Mouse (Mus musculus) splenic B cell, adult 2 months (primary cell): ENCODE results near the gene Gpr37l1.

Experiments
- DNase-seq: peaks from one replicate; pipeline ENCODE4 v3.0.0-alpha.2; 2011; ENCODE audit warnings: low read depth, low spot score
- H3K27me3 ChIP-seq: 2 replicates; pipeline ENCODE4 v1.6.1; 2012; ENCODE audit warnings: mild to moderate bottlenecking, low read length, moderate library complexity, mixed read lengths; ENCODE audit not compliant: control insufficient read depth, poor library complexity, insufficient read depth, severe bottlenecking
- H3K36me3 ChIP-seq: 2 replicates; pipeline ENCODE4 v1.6.1; 2012; ENCODE audit warnings: mild to moderate bottlenecking, low read length, moderate library complexity, mixed read lengths; ENCODE audit not compliant: control insufficient read depth, poor library complexity, insufficient read depth, severe bottlenecking

The Gpr37l1 gene

DNA sequence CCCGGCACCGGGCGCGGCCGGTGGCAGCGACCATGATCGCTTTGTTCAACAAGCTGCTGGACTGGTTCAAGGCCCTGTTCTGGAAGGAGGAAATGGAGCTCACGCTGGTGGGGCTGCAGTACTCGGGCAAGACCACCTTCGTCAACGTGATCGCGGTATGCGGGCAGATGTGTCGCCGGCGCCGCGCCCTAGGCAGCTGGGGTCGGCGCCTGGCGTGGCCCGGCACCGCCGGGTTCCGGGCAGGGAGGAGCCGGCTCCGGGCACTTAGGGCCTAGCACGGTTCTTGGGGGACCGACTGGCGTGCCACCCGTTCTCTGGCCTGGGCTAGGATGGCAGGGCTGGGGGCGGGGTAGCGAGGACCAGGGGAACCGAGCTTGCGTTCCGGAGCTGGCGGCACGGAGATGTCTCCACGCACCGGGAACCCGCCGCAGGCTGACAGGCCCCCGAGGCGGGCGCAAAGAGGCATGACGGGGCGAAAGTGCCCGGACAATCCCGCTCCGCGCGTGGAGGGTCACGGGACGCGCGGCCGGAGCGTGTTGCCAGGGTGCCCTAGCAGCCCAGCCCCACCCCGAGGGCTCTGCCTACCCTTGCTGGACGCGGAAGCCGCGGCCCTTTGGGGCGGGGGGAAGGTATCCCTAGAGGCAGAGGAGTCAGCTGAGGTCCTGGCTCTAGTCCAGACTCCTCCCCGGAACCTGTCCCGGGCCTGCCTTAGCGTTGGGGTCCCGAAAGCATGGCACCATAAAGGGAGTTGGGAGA, 20.4 kb downstream of the Gpr37l1 start:
- H3K36me3 ChIP-seq, result peaks cover 4% of the 10 kb centered on the region; the same call in 1 of the 2 replicates
- no peaks in the 10 kb centered on the region for H3K27me3 ChIP-seq
- DNase-seq, result peak; percentile 76

- DNase-seq, result peak; percentile 80
- Histone ChIP-seq H3K27me3 (no peaks in the 10 kb centered on the region), H3K36me3 (peaks cover 7% of the 10 kb centered on the region; the same call in 1 of the 2 replicates)
Observed at GRCm38 (mm10) chr1:135146077-135146945, 21.2 kb downstream of the Gpr37l1 start, which contains the start of gene Arl8a. Gene Arl8a (plus strand): TSS chr1:135146824.

DNA sequence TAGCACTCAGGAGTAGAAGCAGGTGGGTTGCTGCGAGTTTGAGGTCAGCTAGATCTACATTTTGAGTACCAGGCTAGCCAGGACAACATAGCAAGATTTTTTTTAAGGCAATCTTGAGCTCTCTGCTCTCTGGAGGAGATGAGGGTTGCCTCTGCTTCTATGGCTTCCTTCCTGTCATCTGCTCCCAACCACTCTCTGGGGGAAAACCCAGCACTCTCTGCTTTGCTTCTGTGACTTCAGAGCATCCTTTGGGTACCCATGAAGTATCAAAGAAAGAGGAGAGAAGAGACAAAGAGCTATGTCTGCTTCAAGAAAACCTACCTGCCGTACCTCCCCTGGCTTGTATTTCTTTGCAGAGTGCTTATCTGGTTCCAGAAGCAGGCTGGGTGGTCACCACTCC, 23.5 kb downstream of the Gpr37l1 start:
- peaks cover 16% of the 10 kb centered on the region for H3K36me3 ChIP-seq
- no peak for DNase-seq
- no peaks in the 10 kb centered on the region for H3K27me3 ChIP-seq

- DNase-seq, result no peak
- no peaks in the 10 kb centered on the region for H3K27me3 ChIP-seq
- peaks cover 20% of the 10 kb centered on the region for H3K36me3 ChIP-seq
Observed at GRCm38 (mm10) chr1:135142452-135142851, 25.0 kb downstream of the Gpr37l1 start.

- DNase-seq, result peak; percentile 29
- no peaks in the 10 kb centered on the region for H3K27me3 ChIP-seq
Observed at GRCm38 (mm10) chr1:135139906-135140305, 27.6 kb downstream of the Gpr37l1 start.

DNA sequence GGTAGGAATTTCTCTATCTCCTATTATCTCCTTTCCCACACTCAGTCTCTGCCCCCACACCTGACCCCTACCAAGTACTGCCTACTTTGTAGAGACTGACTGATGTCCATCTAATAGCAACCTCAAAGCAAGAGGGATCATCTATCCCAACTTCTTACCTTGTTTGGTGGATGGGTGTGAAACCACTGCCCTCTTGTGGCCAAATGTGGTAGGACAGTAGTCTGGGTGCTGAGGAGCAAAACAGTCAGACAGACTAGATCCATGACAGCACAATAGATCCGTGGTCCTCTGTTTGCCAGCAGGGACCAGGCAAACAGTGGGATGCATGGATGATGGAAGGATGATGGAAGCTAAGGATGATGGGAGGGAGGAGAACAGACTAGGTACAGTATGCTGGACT, 31.0 kb downstream of the Gpr37l1 start:
- peaks cover 17% of the 10 kb centered on the region for H3K36me3 ChIP-seq
- DNase-seq, result peak; percentile 90
- H3K27me3 ChIP-seq, result no peaks in the 10 kb centered on the region

More at GRCm38 (mm10) chr1:135139906-135140305, 27.6 kb downstream of the Gpr37l1 start:
- peaks cover 24% of the 10 kb centered on the region for H3K36me3 ChIP-seq

- Histone ChIP-seq H3K36me3 (peaks cover 15% of the 10 kb centered on the region), H3K27me3 (no peaks in the 10 kb centered on the region)
- no peak for DNase-seq
Observed at GRCm38 (mm10) chr1:135135111-135135787, 32.2 kb downstream of the Gpr37l1 start.

- DNase-seq, result no peak
- Histone ChIP-seq H3K36me3 (peaks cover 8% of the 10 kb centered on the region), H3K27me3 (no peaks in the 10 kb centered on the region)
Observed at GRCm38 (mm10) chr1:135133678-135134435, 33.6 kb downstream of the Gpr37l1 start.

DNA sequence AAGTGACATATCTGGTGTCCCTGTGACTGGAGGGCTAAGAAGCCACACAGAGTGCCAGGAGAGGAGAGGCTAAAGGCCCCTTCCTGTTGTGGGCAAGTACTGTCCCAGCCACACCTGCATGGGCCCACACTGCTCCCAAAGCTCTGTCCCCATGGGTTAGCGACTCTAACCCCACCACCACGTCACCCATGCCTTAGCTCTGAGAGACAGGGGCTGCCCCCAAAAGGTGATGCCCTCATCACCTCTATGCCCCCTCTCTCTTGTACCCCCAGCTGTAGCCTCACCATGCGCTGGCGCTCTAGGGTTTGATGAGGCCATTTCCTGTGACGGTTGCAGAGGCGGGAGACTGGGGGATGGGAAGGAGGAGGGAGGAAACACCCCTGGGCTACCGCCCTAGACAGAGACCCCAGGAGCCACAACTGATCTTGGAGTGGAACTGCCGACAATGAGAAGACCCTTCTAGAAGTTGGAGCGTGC, 34.5 kb downstream of the Gpr37l1 start:
- H3K27me3 ChIP-seq, result no peaks in the 10 kb centered on the region
- H3K36me3 ChIP-seq, result peaks cover 6% of the 10 kb centered on the region
- peak; percentile 63 for DNase-seq

- Histone ChIP-seq H3K27me3 (no peaks in the 10 kb centered on the region), H3K36me3 (peaks cover 4% of the 10 kb centered on the region)
- peak; percentile 92 for DNase-seq
Observed at GRCm38 (mm10) chr1:135132473-135132872, 35.0 kb downstream of the Gpr37l1 start, which contains the start of gene Ptpn7. Gene Ptpn7 (plus strand): TSS chr1:135132700.

- H3K27me3 ChIP-seq, result no peaks in the 10 kb centered on the region
- H3K36me3 ChIP-seq, result peaks cover 3% of the 10 kb centered on the region; the same call in 1 of the 2 replicates
- DNase-seq, result no peak
Observed at GRCm38 (mm10) chr1:135131560-135131959, 35.9 kb downstream of the Gpr37l1 start.

DNA sequence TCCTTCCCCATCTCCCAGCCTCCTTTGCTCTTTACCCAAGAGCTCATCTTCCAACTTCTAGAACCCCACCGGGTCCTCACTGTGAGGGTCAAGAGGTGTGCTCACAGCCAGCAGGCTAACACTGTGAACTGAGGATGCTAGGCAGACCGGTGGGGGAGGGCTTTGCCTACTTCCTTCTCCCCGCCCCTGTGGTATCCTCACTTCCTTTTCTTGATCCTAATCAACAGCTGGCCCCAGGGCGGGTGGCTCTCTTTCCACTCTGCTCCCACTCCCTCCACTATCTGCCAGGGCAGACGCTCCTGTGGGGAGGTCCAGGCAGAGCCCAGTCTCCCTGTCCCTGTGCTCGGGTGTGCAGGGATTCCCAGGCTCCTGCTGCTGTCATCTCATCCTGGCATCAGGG, 36.4 kb downstream of the Gpr37l1 start:
- no peaks in the 10 kb centered on the region for H3K27me3 ChIP-seq
- H3K36me3 ChIP-seq, result peaks cover under 1% of the 10 kb centered on the region; the same call in 1 of the 2 replicates
- peak; percentile 64 for DNase-seq

DNA sequence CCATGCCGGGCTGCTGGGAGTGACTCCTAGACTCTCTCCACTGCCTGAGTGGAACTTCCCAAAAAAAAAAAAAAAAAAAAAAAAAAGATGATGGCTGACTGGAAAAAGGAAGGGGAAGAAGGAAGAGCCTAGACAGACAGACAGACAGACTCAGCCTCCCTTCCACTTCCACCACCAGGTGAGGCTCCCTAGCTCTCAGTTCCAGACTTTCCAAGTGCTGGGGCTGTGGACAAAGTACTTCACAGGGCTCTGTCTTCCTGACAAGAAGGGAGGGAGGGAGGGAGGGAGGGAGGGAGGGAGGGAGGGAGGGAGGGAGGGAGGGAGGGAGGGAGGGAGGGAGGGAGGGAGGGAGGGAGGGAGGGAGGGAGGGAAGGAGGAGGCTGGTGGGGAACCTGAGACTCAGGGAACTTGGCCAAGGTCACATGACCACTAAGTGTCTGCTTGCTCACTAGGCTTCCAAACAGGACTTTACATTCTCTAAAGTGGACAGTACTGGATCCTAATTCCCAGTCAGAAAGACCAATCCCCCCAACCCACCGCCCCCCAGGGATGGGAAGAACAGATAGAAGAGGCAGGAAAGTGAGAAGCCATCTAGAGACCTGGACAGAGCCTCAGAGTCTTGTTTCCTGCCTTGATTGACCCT, 37.0 kb downstream of the Gpr37l1 start:
- no peaks in the 10 kb centered on the region; the same call in 1 of the 2 replicates for H3K36me3 ChIP-seq
- DNase-seq, result no peak
- no peaks in the 10 kb centered on the region for H3K27me3 ChIP-seq
